Mouse (Mus musculus) limb, embryonic 12.5 days (tissue): Measurements from ENCODE around the gene C1qa. TPM values are rescaled to one million over a fixed set of nuclear protein-coding genes. Genes with fewer than 3 reads are reported as not detected.

Source experiments
- ATAC-seq: fragments of 200-750 bp; cut with Nextera tagmentation; 2 replicates; pipeline ENCODE4 v1.8.0; 2017; ENCODE audit warnings: low read depth, moderate TSS enrichment; ENCODE audit not compliant: insufficient number of reproducible peaks, insufficient read depth, low FRiP score, low TSS enrichment
- H3K27ac ChIP-seq: fragments of 300-500 bp; sonication (generic); 2 replicates; pipeline ENCODE4 v1.5.1; 2016; ENCODE audit warnings: mild to moderate bottlenecking, moderate library complexity
- H3K27me3 ChIP-seq: fragments of 300-500 bp; sonication (generic); 2 replicates; pipeline ENCODE4 v1.6.1; 2016; ENCODE audit warnings: mild to moderate bottlenecking, moderate library complexity
- H3K36me3 ChIP-seq: fragments of 300-500 bp; sonication (generic); 2 replicates; pipeline ENCODE4 v1.6.1; 2016; ENCODE audit warnings: mild to moderate bottlenecking, moderate library complexity
- H3K4me1 ChIP-seq: fragments of 300-500 bp; sonication (generic); replicated peaks from 2 replicates; pipeline ENCODE4 v1.6.1; 2016
- H3K4me2 ChIP-seq: fragments of 300-500 bp; sonication (generic); 2 replicates; pipeline ENCODE4 v1.6.1; 2016; ENCODE audit warnings: mild to moderate bottlenecking, moderate library complexity
- H3K4me3 ChIP-seq: fragments of 300-500 bp; sonication (generic); replicated peaks from 2 replicates; pipeline ENCODE4 v1.5.1; 2016; ENCODE audit warnings: mild to moderate bottlenecking
- H3K9ac ChIP-seq: fragments of 300-500 bp; sonication (generic); replicated peaks from 2 replicates; pipeline ENCODE4 v1.6.1; 2016; ENCODE audit warnings: mild to moderate bottlenecking, moderate library complexity
- H3K9me3 ChIP-seq: fragments of 300-500 bp; sonication (generic); 2 replicates; pipeline ENCODE4 v1.6.1; 2016; ENCODE audit warnings: mild to moderate bottlenecking, moderate library complexity
- WGBS: fragments of 180-500 bp; shearing (Covaris S2); methylation state at CpG from one replicate; pipeline ENCODE4 v1.1.7; 2016; 5-methylcytosine and 5-hydroxymethylcytosine counted together
- polyA plus RNA-seq: library from polyadenylated mRNA; unstranded; fragments of >200 nt; fragmentation: Nextera tagmentation; extraction: Ambion mirVana; gene quantifications from 2 replicates; pipeline ENCODE4 v1.2.1, GENCODE M21; 2016

The C1qa gene
- polyA plus RNA-seq, 1 experiment from 2014 or later, result 11.4 TPM

GRCm38 (mm10) chr4:136861806-136862205, 36.8 kb downstream of the C1qa start:
- no peak overlapping the region for H3K9ac ChIP-seq

GRCm38 (mm10) chr4:136860022-136860421, 38.6 kb downstream of the C1qa start:
- H3K36me3 ChIP-seq, result no peaks in the 10 kb centered on the region
- no peak overlapping the region for H3K27ac ChIP-seq
- no peaks in the 10 kb centered on the region for H3K9me3 ChIP-seq
- no peak overlapping the region for H3K4me2 ChIP-seq
- H3K27me3 ChIP-seq, result peaks cover 22% of the 10 kb centered on the region; the same call in 1 of the 2 replicates
- H3K4me1 ChIP-seq, result peaks cover 15% of the 10 kb centered on the region
- no peak overlapping the region for H3K9ac ChIP-seq
- no peak overlapping the region for H3K4me3 ChIP-seq
- ATAC-seq, result no peak
- WGBS, result 85% methylated on average over 7 of the region's 7 CpGs

More at GRCm38 (mm10) chr4:136861806-136862205, 36.8 kb downstream of the C1qa start:
- H3K36me3 ChIP-seq, result no peaks in the 10 kb centered on the region
- H3K27ac ChIP-seq, result no peak overlapping the region
- peaks cover 22% of the 10 kb centered on the region; the same call in 1 of the 2 replicates for H3K27me3 ChIP-seq
- 8% methylated on average over 17 of the region's 17 CpGs for WGBS
- no peak overlapping the region for H3K4me2 ChIP-seq
- peaks cover 21% of the 10 kb centered on the region for H3K4me1 ChIP-seq
- H3K4me3 ChIP-seq, result no peak overlapping the region
- no peak for ATAC-seq
- H3K9me3 ChIP-seq, result no peaks in the 10 kb centered on the region

- H3K27ac ChIP-seq, result no peak overlapping the region
Measured at GRCm38 (mm10) chr4:136855081-136855480, 43.5 kb downstream of the C1qa start.

GRCm38 (mm10) chr4:136852989-136853388, 45.6 kb downstream of the C1qa start:
- H3K27ac ChIP-seq, result no peak overlapping the region
- no peaks in the 10 kb centered on the region; the same call in 1 of the 2 replicates for H3K4me1 ChIP-seq
- no peak overlapping the region for H3K9ac ChIP-seq
- no peaks in the 10 kb centered on the region for H3K9me3 ChIP-seq
- WGBS, result 59% methylated on average over 12 of the region's 12 CpGs
- no peak overlapping the region for H3K4me3 ChIP-seq
- H3K27me3 ChIP-seq, result peaks cover 16% of the 10 kb centered on the region
- no peak for ATAC-seq
- no peak overlapping the region for H3K4me2 ChIP-seq
- no peaks in the 10 kb centered on the region for H3K36me3 ChIP-seq

More at GRCm38 (mm10) chr4:136855081-136855480, 43.5 kb downstream of the C1qa start:
- no peak overlapping the region for H3K9ac ChIP-seq
- WGBS, result 36% methylated on average over 6 of the region's 6 CpGs
- ATAC-seq, result no peak
- no peaks in the 10 kb centered on the region for H3K36me3 ChIP-seq
- H3K4me2 ChIP-seq, result no peak overlapping the region
- H3K9me3 ChIP-seq, result no peaks in the 10 kb centered on the region
- H3K4me1 ChIP-seq, result no peaks in the 10 kb centered on the region; the same call in 1 of the 2 replicates
- peaks cover 6% of the 10 kb centered on the region; the same call in 1 of the 2 replicates for H3K27me3 ChIP-seq
- no peak overlapping the region for H3K4me3 ChIP-seq

GRCm38 (mm10) chr4:136852119-136852518, 46.5 kb downstream of the C1qa start:
- Histone ChIP-seq H3K9ac (no peak overlapping the region), H3K36me3 (no peaks in the 10 kb centered on the region), H3K4me3 (no peak overlapping the region), H3K27ac (no peak overlapping the region), H3K27me3 (peaks cover 18% of the 10 kb centered on the region), H3K9me3 (no peaks in the 10 kb centered on the region), H3K4me1 (no peaks in the 10 kb centered on the region; the same call in 1 of the 2 replicates), H3K4me2 (no peak overlapping the region)
- no peak for ATAC-seq
- 64% methylated on average over 5 of the region's 5 CpGs for WGBS

GRCm38 (mm10) chr4:136848565-136848964, 50.0 kb downstream of the C1qa start:
- Histone ChIP-seq H3K9ac (no peak overlapping the region), H3K27me3 (peaks cover 18% of the 10 kb centered on the region), H3K4me1 (no peaks in the 10 kb centered on the region; the same call in 1 of the 2 replicates), H3K4me2 (no peak overlapping the region), H3K9me3 (no peaks in the 10 kb centered on the region), H3K36me3 (no peaks in the 10 kb centered on the region), H3K27ac (no peak overlapping the region), H3K4me3 (no peak overlapping the region)
- WGBS, result 56% methylated on average over 4 of the region's 4 CpGs
- ATAC-seq, result no peak

- H3K27me3 ChIP-seq, result peaks cover 12% of the 10 kb centered on the region; the same call in 1 of the 2 replicates
- H3K4me2 ChIP-seq, result no peak overlapping the region
- H3K36me3 ChIP-seq, result no peaks in the 10 kb centered on the region
- WGBS, result 90% methylated on average over 6 of the region's 6 CpGs
- H3K9ac ChIP-seq, result no peak overlapping the region
- H3K4me3 ChIP-seq, result no peak overlapping the region
- no peak overlapping the region for H3K27ac ChIP-seq
- H3K9me3 ChIP-seq, result no peaks in the 10 kb centered on the region
- H3K4me1 ChIP-seq, result no peaks in the 10 kb centered on the region
- ATAC-seq, result no peak
Measured at GRCm38 (mm10) chr4:136847166-136847565, 51.4 kb downstream of the C1qa start.

Other genes starting within 250 kb of the C1qa start
- 13.7 and 16.9 TPM in 2 replicates for gene Ephb2, start 62.8 kb downstream of the C1qa start, polyA plus RNA-seq
- gene C1qb, start 12.6 kb downstream of the C1qa start, polyA plus RNA-seq, result 17.7 and 20.9 TPM in 2 replicates
- gene C1qc, start 5.7 kb downstream of the C1qa start, polyA plus RNA-seq, result 11.9 and 12.8 TPM in 2 replicates
- gene Epha8, start 58.0 kb upstream of the C1qa start, polyA plus RNA-seq, result 0.28 and 0.38 TPM in 2 replicates
- 5.3 and 6.1 TPM in 2 replicates for gene Zbtb40, start 150.0 kb upstream of the C1qa start, polyA plus RNA-seq